Mouse (Mus musculus): ENCODE measurements at regions not wholly inside any gene's neighbourhood (a gene's known extent, or its start where the extent isn't known, plus 50 kb on each side); places are given as distances from the start of the nearest gene placed in this dataset.

DNA sequence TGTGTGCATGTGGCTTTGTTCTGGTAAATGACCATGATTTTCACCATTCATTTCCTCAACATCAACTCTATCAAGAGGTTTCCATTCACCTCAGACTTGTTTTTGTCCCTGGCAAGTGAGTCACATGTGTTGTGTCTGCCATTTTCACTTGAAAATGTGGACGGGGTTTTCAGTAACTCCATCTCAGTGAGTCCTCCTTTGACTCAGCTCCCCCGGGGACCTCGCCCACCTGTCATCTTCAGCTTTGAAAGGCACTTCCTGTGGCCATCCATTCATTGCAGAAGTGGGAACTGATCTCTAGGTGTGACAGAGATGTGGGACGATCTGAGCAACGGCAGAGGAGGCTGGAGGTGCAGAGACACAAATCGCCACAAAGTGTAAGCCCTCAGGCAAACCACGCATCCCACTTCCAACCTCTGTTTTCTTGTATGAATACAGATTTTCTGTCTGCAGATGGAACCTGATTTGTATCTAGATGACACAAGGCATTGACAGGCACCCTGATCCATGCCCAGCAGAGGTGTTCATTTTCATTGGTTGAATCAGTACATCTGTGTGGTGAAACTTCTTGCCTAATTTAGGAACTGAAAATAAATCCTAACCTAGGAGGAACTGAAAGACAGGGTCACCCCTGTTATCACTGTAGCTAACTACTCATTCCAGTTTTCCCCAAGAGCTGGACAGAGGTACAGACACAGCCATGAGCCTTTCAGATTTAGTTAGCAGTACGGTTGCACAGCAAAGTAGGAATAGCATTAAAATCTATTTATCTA, 58.4 kb downstream of the Foxb1 start:
- TF ChIP-seq CTCF (conservative IDR thresholded peaks at IDR 0.05; ENCODE audit: low read length), result no peak
- TF ChIP-seq POU5F1 (IDR thresholded peaks at IDR 0.05; ENCODE audit: borderline replicate concordance, low read length), result no peak
